Mouse (Mus musculus): ENCODE measurements around the gene Orai1.

GRCm38 (mm10) chr5:123013599-123014315 lies 1.1 kb upstream of the Orai1 start:
- no peak for TF ChIP-seq POLR2A (IDR thresholded peaks at IDR 0.05; ENCODE audit: insufficient read depth, low read length)
- no peak for TF ChIP-seq EP300 (IDR thresholded peaks at IDR 0.05; ENCODE audit: insufficient read depth, low read depth, low read length)
- peak; percentile 50 for TF ChIP-seq CTCF (IDR thresholded peaks at IDR 0.05; ENCODE audit: low read depth, low read length)
